Mouse (Mus musculus): Measurements from ENCODE around the gene Syp.

Gene Syp

GRCm38 (mm10) chrX:7662936-7663335 lies 24.7 kb downstream of the Syp start:
- no peak for DNase-seq (ENCODE audit: low read depth, low spot score)

GRCm38 (mm10) chrX:7664791-7665190 lies 26.5 kb downstream of the Syp start:
- DNase-seq (ENCODE audit: low read depth, low spot score) = no peak

DNA sequence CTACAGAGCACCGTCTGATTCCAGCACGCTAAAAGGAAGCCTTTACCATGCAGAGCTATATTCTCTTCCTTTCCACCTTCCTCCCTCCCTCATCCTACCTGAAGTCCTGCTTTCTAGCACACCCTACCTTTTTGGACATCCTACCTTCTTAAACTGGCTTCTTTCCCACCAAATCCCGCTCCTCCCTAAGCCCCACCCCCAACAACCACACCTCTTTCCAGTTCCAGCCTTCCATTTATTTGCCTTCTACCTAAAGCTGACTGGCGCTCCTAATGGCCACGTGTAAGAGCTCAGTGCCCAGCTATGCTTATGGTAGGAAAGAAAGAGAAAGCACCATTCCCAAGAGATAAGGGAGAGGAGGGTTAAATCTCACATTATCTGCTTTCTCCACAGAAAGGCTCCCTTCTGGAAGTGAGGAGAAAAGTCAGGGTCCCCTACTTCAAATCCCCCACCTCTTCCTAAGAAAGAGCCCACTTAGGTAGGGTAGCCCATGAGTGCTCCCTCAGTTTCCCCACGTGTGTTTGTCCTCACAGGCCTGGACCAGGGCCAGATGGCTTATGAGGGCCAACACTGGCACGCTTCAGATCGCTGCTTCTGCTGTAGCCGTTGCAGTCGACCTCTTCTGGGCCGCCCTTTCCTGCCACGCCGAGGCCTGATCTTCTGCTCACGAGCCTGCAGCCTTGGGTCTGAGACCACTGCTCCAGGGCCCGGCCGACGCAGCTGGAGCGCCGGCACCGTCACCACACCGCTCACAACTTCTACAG lies 27.6 kb downstream of the Syp start:
- DNase-seq (ENCODE audit: low read depth, low spot score) = no peak

- peak; percentile 52 for DNase-seq (ENCODE audit: low read depth, low spot score)
Observed at GRCm38 (mm10) chrX:7670390-7670881, 32.2 kb downstream of the Syp start.

DNA sequence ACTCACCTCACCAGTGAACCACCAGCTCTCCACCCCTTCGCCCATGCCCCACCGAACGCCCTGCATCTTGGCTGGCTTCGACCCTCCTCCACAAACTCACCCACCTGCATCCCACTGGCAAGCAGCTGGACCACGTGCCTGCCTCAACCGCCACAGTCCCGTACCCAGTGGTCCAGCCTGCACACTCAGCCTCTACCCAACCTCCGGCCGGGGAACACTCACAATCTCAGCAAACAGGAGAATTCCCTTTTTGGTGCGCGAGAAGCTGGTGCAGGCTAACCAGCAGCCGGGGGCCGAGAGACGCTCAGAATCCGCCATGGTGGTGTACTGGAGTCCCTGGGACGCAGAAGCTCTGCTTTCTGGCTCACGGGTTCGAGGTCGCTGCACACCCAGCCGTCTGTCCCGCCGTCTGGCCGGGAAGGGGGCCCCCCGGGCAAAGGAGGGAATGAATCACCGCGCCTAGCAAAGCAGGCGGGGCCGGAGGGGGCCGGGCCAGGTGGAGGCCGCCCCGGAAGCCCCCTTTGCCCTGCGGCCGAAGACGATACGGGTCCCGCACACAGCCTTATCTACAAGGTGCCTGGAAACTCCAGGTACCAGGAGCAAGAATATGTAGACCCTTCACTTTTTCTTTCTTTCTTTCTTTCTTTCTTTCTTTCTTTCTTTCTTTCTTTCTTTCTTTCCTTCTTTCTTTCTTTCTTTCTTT lies 32.8 kb downstream of the Syp start, which contains the start of gene Plp2:
TSS of gene Plp2 (minus strand) at position 470 of the 703 bp plus-strand sequence.
- DNase-seq (ENCODE audit: low read depth, low spot score) = no peak

- DNase-seq (ENCODE audit: low read depth, low spot score) = no peak
Observed at GRCm38 (mm10) chrX:7672739-7673138, 34.5 kb downstream of the Syp start.

DNA sequence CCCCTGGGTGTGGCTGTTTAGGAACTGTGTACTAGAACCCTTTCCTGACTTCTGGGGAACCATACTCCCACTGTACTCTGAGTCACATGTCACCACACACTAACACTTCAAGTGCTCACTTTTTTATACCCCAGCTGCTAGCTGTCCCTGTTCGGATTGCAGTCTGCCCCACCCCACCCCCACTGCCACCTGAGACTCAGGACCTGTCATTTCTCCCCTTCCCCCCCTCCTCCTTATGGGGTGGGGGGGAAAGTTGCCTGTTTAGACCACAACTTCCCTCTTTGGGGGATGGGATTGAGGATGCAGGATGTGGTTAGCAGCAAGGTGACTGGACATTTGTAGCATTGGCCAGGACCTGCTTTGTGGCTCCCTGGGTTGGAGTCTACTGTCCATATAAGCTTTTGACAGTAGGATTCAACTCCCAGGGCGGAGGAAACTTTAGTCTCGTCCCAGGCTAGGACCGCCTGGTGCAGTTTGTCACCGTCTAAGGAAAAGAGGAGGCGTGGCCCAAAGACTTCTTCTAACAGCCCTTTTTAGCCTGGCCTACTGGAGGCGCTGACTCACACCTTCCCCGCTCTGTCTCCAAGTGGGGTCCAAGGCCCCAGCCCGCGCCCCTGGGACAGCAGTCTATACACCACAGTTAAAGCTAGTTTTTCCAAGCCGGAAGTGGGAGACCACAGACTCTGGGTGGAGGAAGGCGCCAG lies 35.5 kb downstream of the Syp start:
- DNase-seq (ENCODE audit: low read depth, low spot score) = no peak

GRCm38 (mm10) chrX:7674284-7675000 lies 36.2 kb downstream of the Syp start:
- no peak for DNase-seq (ENCODE audit: low read depth, low spot score)

DNA sequence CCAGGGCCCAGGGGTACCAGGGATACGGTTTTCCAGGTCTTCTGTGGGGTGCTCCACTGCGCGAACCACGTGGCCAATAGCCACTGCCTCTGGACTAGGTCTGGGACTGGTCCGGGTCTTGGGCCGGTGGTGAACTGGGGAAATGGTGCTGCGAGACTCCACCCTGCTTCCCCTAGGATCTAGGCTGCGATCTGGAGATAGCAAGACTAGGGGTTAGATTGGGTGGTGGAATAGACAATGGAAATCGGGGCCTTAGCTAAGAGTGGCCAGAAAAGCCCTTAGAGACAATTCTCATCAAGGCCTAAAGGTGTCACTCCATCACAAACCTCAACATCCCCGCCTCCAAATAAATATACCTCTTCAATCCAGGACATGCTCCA lies 36.7 kb downstream of the Syp start:
- no peak for DNase-seq (ENCODE audit: low read depth, low spot score)

DNA sequence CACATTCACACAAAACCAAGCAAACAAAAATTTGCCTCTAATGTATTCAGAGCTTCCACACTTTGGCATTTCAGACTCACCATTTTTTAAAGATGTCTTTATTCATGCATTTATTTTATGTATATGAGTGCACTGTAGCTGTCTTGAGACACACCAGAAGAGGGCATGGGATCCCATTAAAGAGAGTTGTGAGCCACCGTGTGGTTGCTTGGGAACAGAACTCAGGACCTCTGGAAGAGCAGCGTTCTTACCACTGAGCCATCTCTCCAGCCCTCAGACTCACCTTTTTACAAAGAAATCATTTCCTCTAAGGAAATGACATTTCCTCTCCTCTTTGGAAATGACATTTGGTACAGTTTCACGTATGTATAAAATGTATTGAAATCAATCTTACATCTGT lies 40.7 kb downstream of the Syp start:
- DNase-seq (ENCODE audit: low read depth, low spot score) = no peak

- peak; percentile 90 for DNase-seq (ENCODE audit: low read depth, low spot score)
Observed at GRCm38 (mm10) chrX:7679405-7680056, 41.3 kb downstream of the Syp start.

DNA sequence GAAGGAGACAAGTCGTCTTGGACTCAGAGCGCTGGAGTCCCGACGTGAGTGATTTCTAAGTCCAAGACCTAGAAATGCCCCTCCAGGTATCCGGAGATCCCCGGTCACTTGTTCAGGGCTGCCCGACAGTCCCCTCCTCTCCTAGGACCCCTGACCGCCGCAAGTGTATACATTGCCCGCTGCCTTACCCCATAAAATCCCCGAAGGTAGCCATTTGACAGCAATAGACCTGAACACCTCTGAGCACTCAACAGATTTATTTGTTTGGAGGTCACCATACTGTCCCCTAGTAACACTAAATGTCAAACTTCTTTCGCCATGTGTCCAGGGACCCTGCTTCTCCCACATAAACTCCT lies 41.8 kb downstream of the Syp start:
- no peak for DNase-seq (ENCODE audit: low read depth, low spot score)

GRCm38 (mm10) chrX:7680864-7681263 lies 42.6 kb downstream of the Syp start, which contains the start of gene Magix:
Magix (minus strand) TSS chrX:7681251.
- no peak for DNase-seq (ENCODE audit: low read depth, low spot score)

GRCm38 (mm10) chrX:7688321-7688720 lies 50.0 kb downstream of the Syp start:
- DNase-seq (ENCODE audit: low read depth, low spot score) = no peak

- DNase-seq (ENCODE audit: low read depth, low spot score) = no peak
Observed at GRCm38 (mm10) chrX:7690486-7690885, 52.2 kb downstream of the Syp start.

GRCm38 (mm10) chrX:7692862-7693261 lies 54.6 kb downstream of the Syp start:
- no peak for DNase-seq (ENCODE audit: low read depth, low spot score)

DNA sequence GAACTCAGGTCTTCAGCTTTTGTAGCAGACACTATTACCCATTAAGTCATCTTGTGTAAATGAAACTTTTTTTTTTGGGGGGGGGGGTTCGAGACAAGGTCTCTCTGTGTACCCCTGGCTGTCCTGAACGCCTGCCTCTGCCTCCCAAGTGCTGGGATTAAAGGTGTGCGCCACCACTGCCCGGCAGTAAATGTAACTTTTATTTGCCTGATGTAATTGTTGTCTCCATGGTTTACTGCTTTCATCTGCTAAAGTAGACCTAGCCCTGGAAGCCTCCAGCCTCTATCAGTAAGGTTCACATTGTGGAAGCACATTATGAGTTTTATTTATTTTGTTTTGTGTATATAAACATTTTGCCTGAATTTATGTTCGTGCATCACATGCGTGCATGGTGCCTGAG lies 58.2 kb downstream of the Syp start:
- DNase-seq (ENCODE audit: low read depth, low spot score) = no peak

DNA sequence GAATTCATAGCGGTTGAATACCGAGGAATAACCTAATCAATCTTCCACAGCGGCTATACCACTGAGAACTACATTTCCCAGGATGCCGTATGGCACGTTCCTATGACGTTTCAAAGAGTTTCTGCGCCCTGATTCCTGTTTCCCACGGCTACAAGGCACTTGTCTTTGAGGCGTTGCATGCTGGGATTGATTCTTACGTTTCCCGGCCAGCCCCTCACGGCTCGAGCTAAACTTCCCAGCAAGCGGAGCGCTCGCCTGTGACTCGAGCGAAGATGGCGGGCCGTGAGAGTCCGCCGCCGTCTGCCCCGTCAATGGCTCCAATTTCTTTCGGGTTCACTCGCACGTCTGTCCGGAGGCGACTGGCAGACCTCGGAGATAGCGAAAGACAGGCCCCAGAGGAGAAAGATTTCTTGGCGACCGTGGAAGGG lies 58.7 kb downstream of the Syp start, which contains the start of gene Gpkow:
TSS of gene Gpkow (plus strand) at position 178 of the 428 bp plus-strand sequence.
- peak; percentile 89 for DNase-seq (ENCODE audit: low read depth, low spot score)
